In genomic region chr15:98933833-98934216, GRCm38 (mm10) we compare ENCODE assay signal across 8 mouse cellular contexts. TPM values are rescaled to one million over a fixed set of nuclear protein-coding genes. Genes with fewer than 3 reads are reported as not detected.
DNase-seq lines count a peak whose midpoint lies in the region; ATAC-seq and TF ChIP-seq lines count a peak whose summit lies in the region.

No protein-coding gene starts in this region.

- H3K36me3 ChIP-seq in C2C12 (ENCODE audit: control insufficient read depth, insufficient read depth): peaks cover 19% of the 10 kb centered on the region
- H3K36me3 ChIP-seq in heart, embryonic 10.5 days: peaks cover 17% of the 10 kb centered on the region
- H3K36me3 ChIP-seq in kidney, embryonic 15.5 days: peaks cover 12% of the 10 kb centered on the region
- peaks cover 10% of the 10 kb centered on the region for H3K36me3 ChIP-seq in limb, embryonic 15.5 days
- H3K36me3 ChIP-seq in midbrain, postnatal 0 days (ENCODE audit: insufficient read depth, low read length): peaks cover 4% of the 10 kb centered on the region; the same call in 1 of the 2 replicates

- H3K79me3 ChIP-seq in C2C12 (ENCODE audit: low read depth): peaks cover 24% of the 10 kb centered on the region

- peak overlapping the region; percentile 92 for H3K4me3 ChIP-seq in C2C12 (ENCODE audit: insufficient read depth, poor library complexity, severe bottlenecking)
- H3K4me3 ChIP-seq in embryonic fibroblast, embryonic 13.5 days (ENCODE audit: insufficient read depth, low read length): peak overlapping the region; percentile 98
- H3K4me3 ChIP-seq in heart, embryonic 10.5 days: peak overlapping the region; percentile 82
- peak overlapping the region; percentile 77 for H3K4me3 ChIP-seq in kidney, embryonic 15.5 days (replicated peaks)
- peak overlapping the region; percentile 63 for H3K4me3 ChIP-seq in limb, embryonic 15.5 days
- peak overlapping the region; percentile 59 for H3K4me3 ChIP-seq in midbrain, postnatal 0 days (ENCODE audit: low read depth, low read length)

- H3K27ac ChIP-seq in embryonic fibroblast, embryonic 13.5 days (ENCODE audit: insufficient read depth, low read length): peak overlapping the region; percentile 93
- H3K27ac ChIP-seq in heart, embryonic 10.5 days: peak overlapping the region; percentile 98
- H3K27ac ChIP-seq in kidney, embryonic 15.5 days: peak overlapping the region; percentile 99
- peak overlapping the region; percentile 98 for H3K27ac ChIP-seq in limb, embryonic 15.5 days
- H3K27ac ChIP-seq in midbrain, postnatal 0 days (ENCODE audit: low read depth, low read length): peak overlapping the region; percentile 94

- H3K9ac ChIP-seq in kidney, embryonic 15.5 days: peak overlapping the region; percentile 87
- peak overlapping the region; percentile 80 for H3K9ac ChIP-seq in limb, embryonic 15.5 days
- H3K9ac ChIP-seq in midbrain, postnatal 0 days (replicated peaks; ENCODE audit: low read length, poor library complexity, severe bottlenecking): peak overlapping the region; percentile 83

- H3K4me1 ChIP-seq in embryonic fibroblast, embryonic 13.5 days (ENCODE audit: control insufficient read depth, insufficient read depth, low read length): peaks cover 3% of the 10 kb centered on the region; the same call in 1 of the 2 replicates
- H3K4me1 ChIP-seq in heart, embryonic 10.5 days: peaks cover 18% of the 10 kb centered on the region
- peaks cover 22% of the 10 kb centered on the region for H3K4me1 ChIP-seq in kidney, embryonic 15.5 days
- H3K4me1 ChIP-seq in limb, embryonic 15.5 days: peaks cover 23% of the 10 kb centered on the region
- peaks cover 9% of the 10 kb centered on the region; the same call in 1 of the 2 replicates for H3K4me1 ChIP-seq in midbrain, postnatal 0 days (ENCODE audit: insufficient read depth, low read length)

- DNase-seq in brain, adult 2 months (ENCODE audit: low read depth, low spot score): peak; percentile 99
- peak; percentile 97 for DNase-seq in heart, embryonic 10.5 days (ENCODE audit: low spot score)
- peak; percentile 97 for DNase-seq in midbrain, postnatal 0 days (ENCODE audit: low spot score)
- peak; percentile 83 to 96 for DNase-seq in spleen, postnatal 10 days (ENCODE audit: low spot score in 2 of 2)

- H3K9me3 ChIP-seq in heart, embryonic 10.5 days: no peaks in the 10 kb centered on the region
- H3K9me3 ChIP-seq in kidney, embryonic 15.5 days (replicated peaks): no peaks in the 10 kb centered on the region
- no peaks in the 10 kb centered on the region for H3K9me3 ChIP-seq in limb, embryonic 15.5 days
- H3K9me3 ChIP-seq in midbrain, postnatal 0 days (ENCODE audit: low read length): no peaks in the 10 kb centered on the region

- WGBS in heart, embryonic 10.5 days: under 1% methylated on average over 35 of the region's 35 CpGs
- WGBS in kidney, embryonic 15.5 days: under 1% methylated on average over 35 of the region's 35 CpGs
- WGBS in limb, embryonic 15.5 days: under 1% methylated on average over 35 of the region's 35 CpGs
- 1% methylated on average over 34 of the region's 35 CpGs for WGBS in midbrain, postnatal 0 days

- TF ChIP-seq POLR2A in embryonic fibroblast, embryonic 13.5 days (IDR thresholded peaks at IDR 0.05; ENCODE audit: low read depth, low read length): peak; percentile 36; the same call in 1 of the 2 replicates

- peaks cover 46% of the 10 kb centered on the region for H3K79me2 ChIP-seq in C2C12 (ENCODE audit: control insufficient read depth, insufficient read depth)

- peak overlapping the region; percentile 88 for H3K4me2 ChIP-seq in kidney, embryonic 15.5 days
- peak overlapping the region; percentile 68 for H3K4me2 ChIP-seq in limb, embryonic 15.5 days
- H3K4me2 ChIP-seq in midbrain, postnatal 0 days (ENCODE audit: low read depth, low read length, poor library complexity, severe bottlenecking): peak overlapping the region; percentile 91

- H3ac ChIP-seq in C2C12 (ENCODE audit: control insufficient read depth, insufficient read length, low read depth): peak overlapping the region; percentile 95

- H3K27me3 ChIP-seq in C2C12 (ENCODE audit: control insufficient read depth, insufficient read depth, insufficient read length): no peaks in the 10 kb centered on the region
- no peaks in the 10 kb centered on the region for H3K27me3 ChIP-seq in heart, embryonic 10.5 days (ENCODE audit: insufficient read depth, poor library complexity, severe bottlenecking)
- no peaks in the 10 kb centered on the region for H3K27me3 ChIP-seq in kidney, embryonic 15.5 days
- no peaks in the 10 kb centered on the region for H3K27me3 ChIP-seq in limb, embryonic 15.5 days
- no peaks in the 10 kb centered on the region for H3K27me3 ChIP-seq in midbrain, postnatal 0 days (ENCODE audit: insufficient read depth, low read length)

- peak; percentile 80 for ATAC-seq in kidney, embryonic 15.5 days (replicated peaks; ENCODE audit: low FRiP score)
- ATAC-seq in limb, embryonic 15.5 days (ENCODE audit: insufficient number of reproducible peaks, low FRiP score, low TSS enrichment, low read depth): peak; percentile 84
- peak; percentile 89 for ATAC-seq in midbrain, postnatal 0 days (ENCODE audit: low FRiP score)

- no peak for TF ChIP-seq CTCF in C2C12 (IDR thresholded peaks at IDR 0.05; ENCODE audit: control insufficient read depth, insufficient read depth, insufficient read length)
- no peak for TF ChIP-seq CTCF in embryonic fibroblast, embryonic 13.5 days (IDR thresholded peaks at IDR 0.05; ENCODE audit: borderline replicate concordance, insufficient read depth, low read length)
- no peak; the same call in 1 of the 2 replicates for TF ChIP-seq CTCF in midbrain, postnatal 0 days (IDR thresholded peaks at IDR 0.05)

TF ChIP-seq in C2C12, 6 proteins besides CTCF, POLR2A, EP300 and RAD21:
- no peak for TF ChIP-seq USF1 (IDR thresholded peaks at IDR 0.05; ENCODE audit: low read depth)
- peak; percentile 84 for TF ChIP-seq MAX (IDR thresholded peaks at IDR 0.05)

RNA-seq across cellular contexts. Expression of gene Tuba1b, which starts 0.5 kb away (rescaled TPM):
- 3,512 TPM for polyA plus RNA-seq in C2C12 (2012; fragmentation: generic; extraction: Trizol)
- 3,138 and 3,689 TPM in 2 replicates for polyA plus RNA-seq in embryonic fibroblast, embryonic 13.5 days (2011; ENCODE audit: insufficient read length, low read depth, missing spikeins)
- 1,935 and 2,007 TPM in 2 replicates for polyA plus RNA-seq in heart, embryonic 10.5 days (2016; fragmentation: Nextera tagmentation; extraction: Ambion mirVana)
- 1,698 and 1,797 TPM in 2 replicates for polyA plus RNA-seq in kidney, embryonic 15.5 days (2015; fragmentation: Nextera tagmentation; extraction: Ambion mirVana)
- 1,374 and 1,490 TPM in 2 replicates for polyA plus RNA-seq in limb, embryonic 15.5 days (2015; fragmentation: Nextera tagmentation; extraction: Ambion mirVana)
- 2,522 and 3,264 TPM in 2 replicates for total RNA-seq in midbrain, postnatal 0 days (2014; rRNA removed)
- polyA plus RNA-seq in midbrain, postnatal 0 days (2015; fragmentation: Nextera tagmentation; extraction: Ambion mirVana): 1,582 and 1,796 TPM in 2 replicates

RNA-seq across cellular contexts. Expression of gene Lmbr1l, which starts 15.8 kb away (rescaled TPM):
- polyA plus RNA-seq in C2C12 (2012; fragmentation: generic; extraction: Trizol): 18.0 TPM
- polyA plus RNA-seq in embryonic fibroblast, embryonic 13.5 days (2011; ENCODE audit: insufficient read length, low read depth, missing spikeins): 11.3 and 14.7 TPM in 2 replicates
- polyA plus RNA-seq in heart, embryonic 10.5 days (2016; fragmentation: Nextera tagmentation; extraction: Ambion mirVana): 14.9 and 20.2 TPM in 2 replicates
- polyA plus RNA-seq in kidney, embryonic 15.5 days (2015; fragmentation: Nextera tagmentation; extraction: Ambion mirVana): 16.4 and 17.6 TPM in 2 replicates
- 19.7 and 21.8 TPM in 2 replicates for polyA plus RNA-seq in limb, embryonic 15.5 days (2015; fragmentation: Nextera tagmentation; extraction: Ambion mirVana)
- 46.0 and 56.9 TPM in 2 replicates for total RNA-seq in midbrain, postnatal 0 days (2014; rRNA removed)
- 19.6 and 21.7 TPM in 2 replicates for polyA plus RNA-seq in midbrain, postnatal 0 days (2015; fragmentation: Nextera tagmentation; extraction: Ambion mirVana)

RNA-seq across cellular contexts. Expression of gene Gm49450, which starts 19.5 kb away (rescaled TPM):
- polyA plus RNA-seq in C2C12 (2012; fragmentation: generic; extraction: Trizol): 0.22 TPM
- polyA plus RNA-seq in embryonic fibroblast, embryonic 13.5 days (2011; ENCODE audit: insufficient read length, low read depth, missing spikeins): 333 and 559 TPM in 2 replicates
- polyA plus RNA-seq in heart, embryonic 10.5 days (2016; fragmentation: Nextera tagmentation; extraction: Ambion mirVana): not detected in 2 replicates
- not detected in 2 replicates for polyA plus RNA-seq in kidney, embryonic 15.5 days (2015; fragmentation: Nextera tagmentation; extraction: Ambion mirVana)
- polyA plus RNA-seq in limb, embryonic 15.5 days (2015; fragmentation: Nextera tagmentation; extraction: Ambion mirVana): not detected in 2 replicates
- total RNA-seq in midbrain, postnatal 0 days (2014; rRNA removed): 1,797 and 2,945 TPM in 2 replicates
- not detected in 2 replicates for polyA plus RNA-seq in midbrain, postnatal 0 days (2015; fragmentation: Nextera tagmentation; extraction: Ambion mirVana)

RNA-seq across cellular contexts. Expression of gene Tuba1a, which starts 19.7 kb away (rescaled TPM):
- polyA plus RNA-seq in C2C12 (2012; fragmentation: generic; extraction: Trizol): 2,758 TPM
- polyA plus RNA-seq in embryonic fibroblast, embryonic 13.5 days (2011; ENCODE audit: insufficient read length, low read depth, missing spikeins): 1,082 and 1,134 TPM in 2 replicates
- polyA plus RNA-seq in heart, embryonic 10.5 days (2016; fragmentation: Nextera tagmentation; extraction: Ambion mirVana): 1,319 and 1,394 TPM in 2 replicates
- 854 and 1,029 TPM in 2 replicates for polyA plus RNA-seq in kidney, embryonic 15.5 days (2015; fragmentation: Nextera tagmentation; extraction: Ambion mirVana)
- 1,206 and 1,410 TPM in 2 replicates for polyA plus RNA-seq in limb, embryonic 15.5 days (2015; fragmentation: Nextera tagmentation; extraction: Ambion mirVana)
- 17,447 and 20,461 TPM in 2 replicates for total RNA-seq in midbrain, postnatal 0 days (2014; rRNA removed)
- polyA plus RNA-seq in midbrain, postnatal 0 days (2015; fragmentation: Nextera tagmentation; extraction: Ambion mirVana): 15,641 and 16,823 TPM in 2 replicates

RNA-seq across cellular contexts. Expression of gene Dhh, which starts 35.5 kb away (rescaled TPM):
- 0.16 TPM for polyA plus RNA-seq in C2C12 (2012; fragmentation: generic; extraction: Trizol)
- 0.14 and 0.27 TPM in 2 replicates for polyA plus RNA-seq in embryonic fibroblast, embryonic 13.5 days (2011; ENCODE audit: insufficient read length, low read depth, missing spikeins)
- polyA plus RNA-seq in heart, embryonic 10.5 days (2016; fragmentation: Nextera tagmentation; extraction: Ambion mirVana): 2.9 and 3.0 TPM in 2 replicates
- 1.4 and 2.0 TPM in 2 replicates for polyA plus RNA-seq in kidney, embryonic 15.5 days (2015; fragmentation: Nextera tagmentation; extraction: Ambion mirVana)
- 1.8 and 2.7 TPM in 2 replicates for polyA plus RNA-seq in limb, embryonic 15.5 days (2015; fragmentation: Nextera tagmentation; extraction: Ambion mirVana)
- total RNA-seq in midbrain, postnatal 0 days (2014; rRNA removed): 0.38 and 0.71 TPM in 2 replicates
- polyA plus RNA-seq in midbrain, postnatal 0 days (2015; fragmentation: Nextera tagmentation; extraction: Ambion mirVana): 0.18 and 0.22 TPM in 2 replicates

Comparison
In these comparisons a context has a peak if more than half of its experiments do, and no peak if none do; other contexts are left out.
1. Peak in every context shown above with its lines: DNase-seq, ATAC-seq, H3K4me3 ChIP-seq and H3K27ac ChIP-seq.
2. RNA of gene Gm49450, which starts 19.5 kb away (polyA plus RNA-seq): 333 to 559 TPM in embryonic fibroblast, embryonic 13.5 days; 0.22 TPM in C2C12 (single experiment), not detected in heart, embryonic 10.5 days, not detected in kidney, embryonic 15.5 days, not detected in limb, embryonic 15.5 days and not detected in midbrain, postnatal 0 days; every median in the first group is over 100 times any median in the second.